ENCODE assay signal across 9 mouse cellular contexts in genomic region chr11:116668381-116668825, GRCm38 (mm10). TPM values are rescaled to one million over a fixed set of nuclear protein-coding genes. Genes with fewer than 3 reads are reported as not detected.
A peak's percentile ranks its signal among the peaks of the same experiment; 100 is the strongest.
DNase-seq lines count a peak whose midpoint lies in the region; ATAC-seq and TF ChIP-seq lines count a peak whose summit lies in the region.
"Had no signal": no experiment of that assay in that cellular context is flagged by ENCODE, and none has a peak within 500 bp of the region (broad histone marks: within the 10 kb centered on the region; RNA-seq: fewer than 3 reads in every experiment).

No protein-coding gene starts in this region.

- H3K27ac ChIP-seq in embryonic facial prominence, embryonic 13.5 days: no peak overlapping the region
- H3K27ac ChIP-seq in embryonic facial prominence, embryonic 10.5 days (replicated peaks): no peak overlapping the region
- no peak overlapping the region for H3K27ac ChIP-seq in kidney, embryonic 16.5 days (ENCODE audit: low read length)
- peak overlapping the region; percentile 59 for H3K27ac ChIP-seq in testis, adult 2 months (ENCODE audit: control insufficient read depth, insufficient read depth, low read depth, low read length)
- H3K27ac ChIP-seq in neural tube, embryonic 15.5 days (replicated peaks): no peak overlapping the region

- H3K4me3 ChIP-seq in embryonic facial prominence, embryonic 13.5 days: no peak overlapping the region
- H3K4me3 ChIP-seq in embryonic facial prominence, embryonic 10.5 days: no peak overlapping the region
- no peak overlapping the region for H3K4me3 ChIP-seq in kidney, embryonic 16.5 days (ENCODE audit: low read length)
- H3K4me3 ChIP-seq in testis, adult 2 months (ENCODE audit: control insufficient read depth, low read depth, low read length): no peak overlapping the region
- H3K4me3 ChIP-seq in neural tube, embryonic 15.5 days (replicated peaks): no peak overlapping the region

- peaks cover 37% of the 10 kb centered on the region for H3K4me1 ChIP-seq in embryonic facial prominence, embryonic 13.5 days
- peaks cover 71% of the 10 kb centered on the region for H3K4me1 ChIP-seq in embryonic facial prominence, embryonic 10.5 days
- H3K4me1 ChIP-seq in kidney, embryonic 16.5 days (ENCODE audit: insufficient read depth, low read length): peaks cover 15% of the 10 kb centered on the region
- peaks cover 20% of the 10 kb centered on the region for H3K4me1 ChIP-seq in testis, adult 2 months (ENCODE audit: control insufficient read depth, insufficient read depth, low read length)
- peaks cover 43% of the 10 kb centered on the region for H3K4me1 ChIP-seq in neural tube, embryonic 15.5 days

- H3K9ac ChIP-seq in embryonic facial prominence, embryonic 13.5 days: 0 out of 2 replicates have a peak overlapping the region, but pooled peaks have one; percentile 6
- H3K9ac ChIP-seq in kidney, embryonic 16.5 days (replicated peaks; ENCODE audit: low read length): no peak overlapping the region; the same call in 1 of the 2 replicates
- H3K9ac ChIP-seq in neural tube, embryonic 15.5 days (replicated peaks): no peak overlapping the region

- ATAC-seq in embryonic facial prominence, embryonic 13.5 days (ENCODE audit: insufficient number of reproducible peaks, insufficient read depth, low FRiP score, low TSS enrichment, low read depth): no peak
- ATAC-seq in kidney, embryonic 16.5 days (ENCODE audit: low FRiP score, low TSS enrichment): no peak
- ATAC-seq in neural tube, embryonic 15.5 days (ENCODE audit: low FRiP score): no peak

- peaks cover 8% of the 10 kb centered on the region for H3K36me3 ChIP-seq in embryonic facial prominence, embryonic 13.5 days
- H3K36me3 ChIP-seq in embryonic facial prominence, embryonic 10.5 days (replicated peaks): peaks cover 10% of the 10 kb centered on the region
- H3K36me3 ChIP-seq in kidney, embryonic 16.5 days (ENCODE audit: insufficient read depth, low read length): peaks cover 3% of the 10 kb centered on the region; the same call in 1 of the 2 replicates
- peaks cover 2% of the 10 kb centered on the region; the same call in 1 of the 2 replicates for H3K36me3 ChIP-seq in testis, adult 2 months (ENCODE audit: control insufficient read depth, insufficient read depth, low read length)
- H3K36me3 ChIP-seq in neural tube, embryonic 15.5 days: peaks cover 7% of the 10 kb centered on the region; the same call in 1 of the 2 replicates

- TF ChIP-seq POLR2A in testis, adult 2 months (IDR thresholded peaks at IDR 0.05; ENCODE audit: control insufficient read depth, low read depth, low read length): no peak

- no peak overlapping the region for H3K4me2 ChIP-seq in embryonic facial prominence, embryonic 13.5 days
- no peak overlapping the region for H3K4me2 ChIP-seq in kidney, embryonic 16.5 days (replicated peaks; ENCODE audit: low read depth, low read length)
- H3K4me2 ChIP-seq in neural tube, embryonic 15.5 days: no peak overlapping the region

- 81% methylated on average over 10 of the region's 10 CpGs for WGBS in embryonic facial prominence, embryonic 13.5 days
- 83% methylated on average over 10 of the region's 10 CpGs for WGBS in embryonic facial prominence, embryonic 10.5 days
- WGBS in kidney, embryonic 16.5 days: 74% methylated on average over 10 of the region's 10 CpGs
- 86% methylated on average over 10 of the region's 10 CpGs for WGBS in neural tube, embryonic 15.5 days

- H3K27me3 ChIP-seq in embryonic facial prominence, embryonic 13.5 days: peaks cover under 1% of the 10 kb centered on the region; the same call in 1 of the 2 replicates
- H3K27me3 ChIP-seq in embryonic facial prominence, embryonic 10.5 days (replicated peaks; ENCODE audit: low read depth, poor library complexity, severe bottlenecking): peaks cover 15% of the 10 kb centered on the region
- no peaks in the 10 kb centered on the region; the same call in 1 of the 2 replicates for H3K27me3 ChIP-seq in kidney, embryonic 16.5 days (ENCODE audit: insufficient read depth, low read length)
- no peaks in the 10 kb centered on the region for H3K27me3 ChIP-seq in testis, adult 2 months (ENCODE audit: control insufficient read depth, insufficient read depth, low read length)
- no peaks in the 10 kb centered on the region for H3K27me3 ChIP-seq in neural tube, embryonic 15.5 days (replicated peaks)

- no peak for DNase-seq in embryonic facial prominence, embryonic 10.5 days (ENCODE audit: low spot score)
- peak; percentile 73 for DNase-seq in kidney, adult 11 months
- DNase-seq in testis, postnatal 14 days (ENCODE audit: low spot score): no peak
- DNase-seq in cerebellum, adult 9-10 months: no peak
- DNase-seq: gastrocnemius, postnatal 14 days had no signal

- no peaks in the 10 kb centered on the region for H3K9me3 ChIP-seq in embryonic facial prominence, embryonic 13.5 days
- H3K9me3 ChIP-seq in embryonic facial prominence, embryonic 10.5 days: no peaks in the 10 kb centered on the region
- H3K9me3 ChIP-seq in kidney, embryonic 16.5 days (ENCODE audit: low read length): no peaks in the 10 kb centered on the region
- no peaks in the 10 kb centered on the region for H3K9me3 ChIP-seq in neural tube, embryonic 15.5 days (replicated peaks)

- peak; percentile 10; the same call in 1 of the 2 replicates for TF ChIP-seq CTCF in testis, adult 2 months (IDR thresholded peaks at IDR 0.05; ENCODE audit: control insufficient read depth, insufficient read depth, insufficient replicate concordance, low read depth, low read length)

RNA-seq across cellular contexts. Expression of gene Cygb, which starts 14.3 kb away (rescaled TPM):
- polyA plus RNA-seq in embryonic facial prominence, embryonic 13.5 days (2015; fragmentation: Nextera tagmentation; extraction: Ambion mirVana): 7.1 and 7.9 TPM in 2 replicates
- 5.0 and 5.7 TPM in 2 replicates for polyA plus RNA-seq in embryonic facial prominence, embryonic 10.5 days (2016; fragmentation: Nextera tagmentation; extraction: Ambion mirVana)
- 17.0 and 17.5 TPM in 2 replicates for polyA plus RNA-seq in kidney, embryonic 16.5 days (2015; fragmentation: Nextera tagmentation; extraction: Ambion mirVana)
- polyA plus RNA-seq in testis, adult 2 months (2012; rRNA removed): 3.7 and 5.5 TPM in 2 replicates
- 28.7 and 31.1 TPM in 2 replicates for polyA plus RNA-seq in neural tube, embryonic 15.5 days (2015; fragmentation: Nextera tagmentation; extraction: Ambion mirVana)

RNA-seq across cellular contexts. Expression of gene Prcd, which starts 15.1 kb away (rescaled TPM):
- 0.69 and 0.80 TPM in 2 replicates for polyA plus RNA-seq in embryonic facial prominence, embryonic 13.5 days (2015; fragmentation: Nextera tagmentation; extraction: Ambion mirVana)
- polyA plus RNA-seq in embryonic facial prominence, embryonic 10.5 days (2016; fragmentation: Nextera tagmentation; extraction: Ambion mirVana): 0.76 and 1.2 TPM in 2 replicates
- polyA plus RNA-seq in kidney, embryonic 16.5 days (2015; fragmentation: Nextera tagmentation; extraction: Ambion mirVana): 1.3 and 1.5 TPM in 2 replicates
- polyA plus RNA-seq in testis, adult 2 months (2012; rRNA removed): 7.8 and 8.4 TPM in 2 replicates
- polyA plus RNA-seq in neural tube, embryonic 15.5 days (2015; fragmentation: Nextera tagmentation; extraction: Ambion mirVana): 3.1 and 3.4 TPM in 2 replicates

RNA-seq across cellular contexts. Expression of gene Rhbdf2, which starts 41.6 kb away (rescaled TPM):
- polyA plus RNA-seq in embryonic facial prominence, embryonic 13.5 days (2015; fragmentation: Nextera tagmentation; extraction: Ambion mirVana): 4.2 and 4.3 TPM in 2 replicates
- 5.5 and 6.1 TPM in 2 replicates for polyA plus RNA-seq in embryonic facial prominence, embryonic 10.5 days (2016; fragmentation: Nextera tagmentation; extraction: Ambion mirVana)
- polyA plus RNA-seq in kidney, embryonic 16.5 days (2015; fragmentation: Nextera tagmentation; extraction: Ambion mirVana): 11.4 and 12.8 TPM in 2 replicates
- 6.3 and 7.5 TPM in 2 replicates for polyA plus RNA-seq in testis, adult 2 months (2012; rRNA removed)
- 1.4 and 4.0 TPM in 2 replicates for polyA plus RNA-seq in neural tube, embryonic 15.5 days (2015; fragmentation: Nextera tagmentation; extraction: Ambion mirVana)
